ENCODE assay signal across 23 mouse cellular contexts in the genomic region with DNA sequence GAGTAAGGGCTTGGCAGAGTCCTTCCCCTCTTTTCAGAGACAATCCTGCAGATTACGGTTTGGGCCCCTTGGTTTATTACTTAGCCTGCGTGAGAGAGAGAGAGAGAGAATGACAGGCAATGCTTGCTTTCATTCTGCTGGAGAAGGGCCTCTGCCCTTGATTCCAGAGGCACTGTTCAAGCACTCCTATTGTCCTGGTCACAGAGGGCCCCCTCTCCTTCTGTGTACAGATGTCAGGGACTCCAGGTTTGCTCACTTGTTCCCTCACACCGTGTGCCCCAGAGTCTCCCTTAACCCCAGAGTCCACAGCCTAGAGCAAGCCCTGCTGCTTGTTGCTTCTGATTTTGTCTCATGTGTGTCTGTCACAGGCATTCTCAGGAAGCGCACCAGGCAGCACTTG.
DNase-seq lines count a peak whose midpoint lies in the region; ATAC-seq and TF ChIP-seq lines count a peak whose summit lies in the region.
"Had no signal": no experiment of that assay in that cellular context is flagged by ENCODE, and none has a peak within 500 bp of the region (broad histone marks: within the 10 kb centered on the region; RNA-seq: fewer than 3 reads in every experiment).

No protein-coding gene starts in this region.

- 76% methylated on average over 4 of the region's 4 CpGs for WGBS in midbrain, embryonic 10.5 days
- 48% methylated on average over 4 of the region's 4 CpGs for WGBS in midbrain, embryonic 16.5 days
- WGBS in intestine, embryonic 15.5 days = 49% methylated on average over 4 of the region's 4 CpGs
- WGBS in intestine, postnatal 0 days = 45% methylated on average over 4 of the region's 4 CpGs

- ATAC-seq in midbrain, embryonic 16.5 days = no peak
- peak; percentile 60 for ATAC-seq in intestine, embryonic 15.5 days
- ATAC-seq in intestine, postnatal 0 days = 0 out of 2 replicates have a peak, but pooled peaks have one; percentile 50
- ATAC-seq: activated CD4-positive, CD25-positive, alpha-beta regulatory T cell, adult 4 months; CD4-positive, CD25-positive, alpha-beta regulatory T cell, adult 4 months; forebrain, embryonic 13.5 days; forebrain, embryonic 15.5 days; Patski had no signal

- peak overlapping the region; percentile 28; the same call in 1 of the 2 replicates for H3K27ac ChIP-seq in midbrain, embryonic 10.5 days (replicated peaks)
- no peak overlapping the region for H3K27ac ChIP-seq in midbrain, embryonic 16.5 days (ENCODE audit: low read length)
- no peak overlapping the region for H3K27ac ChIP-seq in intestine, embryonic 15.5 days
- H3K27ac ChIP-seq in intestine, postnatal 0 days (ENCODE audit: low read depth, low read length) = no peak overlapping the region; the same call in 1 of the 2 replicates
- H3K27ac ChIP-seq: embryonic facial prominence, embryonic 10.5 days; embryonic facial prominence, embryonic 12.5 days; forebrain, embryonic 13.5 days; forebrain, embryonic 15.5 days had no signal

- H3K36me3 ChIP-seq in midbrain, embryonic 10.5 days = no peaks in the 10 kb centered on the region
- H3K36me3 ChIP-seq in midbrain, embryonic 16.5 days (ENCODE audit: control insufficient read depth, insufficient read depth, low read length) = no peaks in the 10 kb centered on the region
- no peaks in the 10 kb centered on the region for H3K36me3 ChIP-seq in intestine, embryonic 15.5 days
- H3K36me3 ChIP-seq in intestine, postnatal 0 days (ENCODE audit: control insufficient read depth, insufficient read depth) = no peaks in the 10 kb centered on the region
- H3K36me3 ChIP-seq: embryonic facial prominence, embryonic 10.5 days; embryonic facial prominence, embryonic 12.5 days; forebrain, embryonic 15.5 days; G1E had no signal

- H3K9ac ChIP-seq in midbrain, embryonic 16.5 days (ENCODE audit: low read depth, low read length) = no peak overlapping the region
- H3K9ac ChIP-seq in intestine, embryonic 15.5 days = no peak overlapping the region
- H3K9ac ChIP-seq in intestine, postnatal 0 days (ENCODE audit: low read depth, low read length) = no peak overlapping the region
- H3K9ac ChIP-seq: embryonic facial prominence, embryonic 12.5 days; forebrain, embryonic 13.5 days; forebrain, embryonic 15.5 days had no signal

- TF ChIP-seq CTCF in intestine, postnatal 0 days (IDR thresholded peaks at IDR 0.05; ENCODE audit: low read depth) = no peak

- no peaks in the 10 kb centered on the region for H3K9me3 ChIP-seq in midbrain, embryonic 10.5 days (replicated peaks)
- no peaks in the 10 kb centered on the region for H3K9me3 ChIP-seq in midbrain, embryonic 16.5 days (replicated peaks; ENCODE audit: control insufficient read depth, low read length, poor library complexity, severe bottlenecking)
- no peaks in the 10 kb centered on the region for H3K9me3 ChIP-seq in intestine, embryonic 15.5 days
- H3K9me3 ChIP-seq in intestine, postnatal 0 days (ENCODE audit: control insufficient read depth) = no peaks in the 10 kb centered on the region
- H3K9me3 ChIP-seq: embryonic facial prominence, embryonic 10.5 days; embryonic facial prominence, embryonic 12.5 days; forebrain, embryonic 13.5 days; forebrain, embryonic 15.5 days; G1E had no signal

- no peak overlapping the region for H3K4me3 ChIP-seq in midbrain, embryonic 10.5 days
- H3K4me3 ChIP-seq in midbrain, embryonic 16.5 days (ENCODE audit: low read depth, low read length) = no peak overlapping the region
- no peak overlapping the region for H3K4me3 ChIP-seq in intestine, embryonic 15.5 days (replicated peaks)
- H3K4me3 ChIP-seq in intestine, postnatal 0 days (ENCODE audit: low read depth, low read length) = no peak overlapping the region
- H3K4me3 ChIP-seq: embryonic facial prominence, embryonic 10.5 days; embryonic facial prominence, embryonic 12.5 days; forebrain, embryonic 13.5 days; forebrain, embryonic 15.5 days had no signal

- no peak overlapping the region for H3K4me2 ChIP-seq in midbrain, embryonic 16.5 days (ENCODE audit: low read length)
- H3K4me2 ChIP-seq in intestine, embryonic 15.5 days (replicated peaks) = no peak overlapping the region
- H3K4me2 ChIP-seq in intestine, postnatal 0 days (replicated peaks; ENCODE audit: low read depth) = no peak overlapping the region
- H3K4me2 ChIP-seq: embryonic facial prominence, embryonic 12.5 days; forebrain, embryonic 13.5 days; forebrain, embryonic 15.5 days had no signal

- H3K4me1 ChIP-seq in midbrain, embryonic 10.5 days = peaks cover 19% of the 10 kb centered on the region
- no peaks in the 10 kb centered on the region for H3K4me1 ChIP-seq in midbrain, embryonic 16.5 days (ENCODE audit: control insufficient read depth, insufficient read depth, low read length)
- peaks cover 3% of the 10 kb centered on the region; the same call in 1 of the 2 replicates for H3K4me1 ChIP-seq in intestine, embryonic 15.5 days (replicated peaks)
- 0 out of 2 replicates have a peak, but pooled peaks cover 10% of the 10 kb centered on the region for H3K4me1 ChIP-seq in intestine, postnatal 0 days (replicated peaks; ENCODE audit: control insufficient read depth, insufficient read depth, low read length)
- H3K4me1 ChIP-seq: forebrain, embryonic 13.5 days; forebrain, embryonic 15.5 days had no signal

- no peaks in the 10 kb centered on the region for H3K27me3 ChIP-seq in midbrain, embryonic 10.5 days (ENCODE audit: low read depth, poor library complexity, severe bottlenecking)
- H3K27me3 ChIP-seq in midbrain, embryonic 16.5 days (ENCODE audit: control insufficient read depth, insufficient read depth, low read depth, low read length) = no peaks in the 10 kb centered on the region
- H3K27me3 ChIP-seq in intestine, embryonic 15.5 days (replicated peaks) = no peaks in the 10 kb centered on the region
- H3K27me3 ChIP-seq in intestine, postnatal 0 days (replicated peaks; ENCODE audit: control insufficient read depth, insufficient read depth, low read length) = no peaks in the 10 kb centered on the region
- H3K27me3 ChIP-seq: CH12.LX; embryonic facial prominence, embryonic 12.5 days; forebrain, embryonic 13.5 days; forebrain, embryonic 15.5 days; Patski had no signal

- no peak for DNase-seq in midbrain, embryonic 10.5 days (ENCODE audit: low spot score)
- DNase-seq in thymus, postnatal 14 days = no peak
- DNase-seq: adrenal gland, adult 8-10 months; adrenal gland, postnatal 14 days; adrenal gland, postnatal 36 days; B cell, adult 2 months; cerebellum, adult 11-12 months; cerebellum, adult 2 months; cerebellum, adult 9-10 months; cerebellum, postnatal 10 days; cerebellum, postnatal 25 days had no signal
